ENCODE assay signal across 9 mouse cellular contexts in the genomic region with DNA sequence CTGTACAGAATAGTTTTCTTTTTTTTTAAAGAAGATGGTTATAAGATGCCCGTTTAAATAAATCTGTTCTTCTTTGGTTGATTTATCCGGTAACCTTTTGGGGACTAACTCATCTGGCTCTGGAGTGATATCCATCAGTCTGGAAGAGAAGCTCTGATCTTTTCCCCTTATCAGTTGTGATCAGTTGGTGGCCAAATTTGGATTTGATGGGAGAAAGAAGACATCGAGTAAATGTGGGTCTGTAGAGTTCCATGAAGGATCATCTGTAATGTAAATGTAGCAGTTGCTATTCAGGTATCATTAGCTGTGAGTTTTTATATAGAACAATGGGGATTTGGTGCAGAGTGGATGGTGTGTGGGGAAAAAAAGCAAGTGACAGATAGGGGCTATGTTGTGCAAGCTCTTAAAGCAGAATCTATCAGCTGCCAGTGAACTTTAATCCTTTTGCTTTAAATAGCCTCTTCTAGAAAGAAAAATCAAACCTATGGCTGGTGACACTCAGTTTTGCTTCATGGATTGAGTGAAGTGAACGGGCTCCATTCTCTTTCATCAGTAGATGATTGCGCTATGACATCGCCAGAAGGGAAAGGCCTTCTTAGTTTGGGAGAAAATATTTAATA. TPM values are rescaled to one million over a fixed set of nuclear protein-coding genes. Genes with fewer than 3 reads are reported as not detected.
A peak's percentile ranks its signal among the peaks of the same experiment; 100 is the strongest.
DNase-seq lines count a peak whose midpoint lies in the region; ATAC-seq and TF ChIP-seq lines count a peak whose summit lies in the region.
"Had no signal": no experiment of that assay in that cellular context is flagged by ENCODE, and none has a peak within 500 bp of the region (broad histone marks: within the 10 kb centered on the region; RNA-seq: fewer than 3 reads in every experiment).

No protein-coding gene starts in this region.

- H3K36me3 ChIP-seq in kidney, postnatal 0 days (ENCODE audit: insufficient read depth, low read length), result no peaks in the 10 kb centered on the region
- H3K36me3 ChIP-seq in hindbrain, postnatal 0 days (ENCODE audit: insufficient read depth, low read length), result no peaks in the 10 kb centered on the region
- H3K36me3 ChIP-seq in myocyte (ENCODE audit: control insufficient read depth, insufficient read depth), result no peaks in the 10 kb centered on the region

- no peak for ATAC-seq in kidney, postnatal 0 days (replicated peaks; ENCODE audit: low FRiP score, low read depth)
- no peak for ATAC-seq in hindbrain, postnatal 0 days

- no peaks in the 10 kb centered on the region for H3K27me3 ChIP-seq in kidney, postnatal 0 days (ENCODE audit: insufficient read depth, low read length)
- no peaks in the 10 kb centered on the region for H3K27me3 ChIP-seq in hindbrain, postnatal 0 days (ENCODE audit: insufficient read depth, low read length)
- H3K27me3 ChIP-seq in myocyte (ENCODE audit: control insufficient read depth, insufficient read depth, insufficient read length), result no peaks in the 10 kb centered on the region

- H3K4me2 ChIP-seq in kidney, postnatal 0 days (ENCODE audit: low read length), result peak overlapping the region; percentile 80
- peak overlapping the region; percentile 87 for H3K4me2 ChIP-seq in hindbrain, postnatal 0 days (ENCODE audit: low read depth, low read length)
- peak overlapping the region; percentile 78 for H3K4me2 ChIP-seq in myocyte (ENCODE audit: low read depth)

- DNase-seq in kidney, postnatal 0 days (ENCODE audit: low spot score), result no peak
- DNase-seq in kidney, postnatal 14 days, result no peak
- DNase-seq in hindbrain, postnatal 0 days (ENCODE audit: low spot score), result no peak
- DNase-seq in adrenal gland, postnatal 10 days, result no peak
- no peak for DNase-seq in urinary bladder, postnatal 36 days (ENCODE audit: low spot score in 2 of 2)
- DNase-seq in frontal cortex, postnatal 36 days (ENCODE audit: low spot score in 2 of 2), result no peak

- H3K4me1 ChIP-seq in kidney, postnatal 0 days (replicated peaks; ENCODE audit: insufficient read depth, low read length), result peaks cover 12% of the 10 kb centered on the region; the same call in 1 of the 2 replicates
- H3K4me1 ChIP-seq in brown adipose tissue, adult 24 weeks (ENCODE audit: control insufficient read depth, insufficient read depth, insufficient read length, low read length), result peaks cover 4% of the 10 kb centered on the region; the same call in 1 of the 2 replicates
- 0 out of 2 replicates have a peak, but pooled peaks cover 5% of the 10 kb centered on the region for H3K4me1 ChIP-seq in hindbrain, postnatal 0 days (ENCODE audit: insufficient read depth, low read length)

- no peak for TF ChIP-seq POLR2A in myocyte (IDR thresholded peaks at IDR 0.05; ENCODE audit: insufficient read length, low read depth)

- H3K9me3 ChIP-seq in kidney, postnatal 0 days (replicated peaks; ENCODE audit: low read length), result no peaks in the 10 kb centered on the region
- H3K9me3 ChIP-seq in hindbrain, postnatal 0 days (ENCODE audit: low read length), result no peaks in the 10 kb centered on the region

- peak overlapping the region; percentile 84 for H3K4me3 ChIP-seq in kidney, postnatal 0 days (replicated peaks; ENCODE audit: low read depth, low read length)
- H3K4me3 ChIP-seq in brown adipose tissue, adult 24 weeks (ENCODE audit: insufficient read depth, low read depth, low read length), result peak overlapping the region; percentile 57
- H3K4me3 ChIP-seq in hindbrain, postnatal 0 days (ENCODE audit: low read length), result peak overlapping the region; percentile 76
- H3K4me3 ChIP-seq in myocyte, result peak overlapping the region; percentile 71

- TF ChIP-seq CTCF in kidney, postnatal 0 days (IDR thresholded peaks at IDR 0.05; ENCODE audit: low read depth), result no peak
- no peak for TF ChIP-seq CTCF in hindbrain, postnatal 0 days (IDR thresholded peaks at IDR 0.05; ENCODE audit: low read depth)

- WGBS in kidney, postnatal 0 days, result 31% methylated on average over 6 of the region's 6 CpGs
- WGBS in hindbrain, postnatal 0 days, result 31% methylated on average over 6 of the region's 6 CpGs

- H3ac ChIP-seq in myocyte (ENCODE audit: control insufficient read depth, insufficient read length), result peak overlapping the region; percentile 93

- H3K27ac ChIP-seq in kidney, postnatal 0 days, result no peak overlapping the region
- no peak overlapping the region for H3K27ac ChIP-seq in brown adipose tissue, adult 24 weeks (replicated peaks; ENCODE audit: low read depth, low read length)
- no peak overlapping the region for H3K27ac ChIP-seq in hindbrain, postnatal 0 days

- peaks cover 57% of the 10 kb centered on the region for H3K79me2 ChIP-seq in myocyte (ENCODE audit: control insufficient read depth, insufficient read depth)

- H3K9ac ChIP-seq in kidney, postnatal 0 days (ENCODE audit: low read depth, low read length), result peak overlapping the region; percentile 91
- peak overlapping the region; percentile 72 for H3K9ac ChIP-seq in hindbrain, postnatal 0 days (replicated peaks; ENCODE audit: low read length)

TF ChIP-seq in myocyte, 11 proteins besides CTCF, POLR2A, EP300 and RAD21:
- TF ChIP-seq TCF12 (IDR thresholded peaks at IDR 0.05; ENCODE audit: insufficient read depth, poor library complexity, severe bottlenecking), result no peak
- TF ChIP-seq POLR2AphosphoS2 (IDR thresholded peaks at IDR 0.05; ENCODE audit: insufficient read length, low read depth), result no peak

RNA-seq across cellular contexts. Expression of a gene that starts 1.1 kb away (rescaled TPM):
- 18.1 and 18.6 TPM in 2 replicates for polyA plus RNA-seq in kidney, postnatal 0 days (2015; fragmentation: Nextera tagmentation; extraction: Ambion mirVana)
- 17.8 and 18.4 TPM in 2 replicates for polyA plus RNA-seq in brown adipose tissue, adult 24 weeks (2012; ENCODE audit: insufficient read depth, insufficient read length, missing spikeins)
- 33.8 and 36.0 TPM in 2 replicates for total RNA-seq in hindbrain, postnatal 0 days (2014; rRNA removed)
- polyA plus RNA-seq in hindbrain, postnatal 0 days (2015; fragmentation: Nextera tagmentation; extraction: Ambion mirVana), result 13.2 and 14.4 TPM in 2 replicates
- polyA plus RNA-seq in myocyte (2012; fragmentation: generic; extraction: Trizol), result 11.0 TPM
- 10 to 100 TPM; 48.6 to 62.1 TPM for total RNA-seq in adrenal gland, postnatal 10 days (2021)

RNA-seq across cellular contexts. Expression of a gene that starts 10.8 kb away (rescaled TPM):
- 54.6 and 63.2 TPM in 2 replicates for polyA plus RNA-seq in kidney, postnatal 0 days (2015; fragmentation: Nextera tagmentation; extraction: Ambion mirVana)
- polyA plus RNA-seq in brown adipose tissue, adult 24 weeks (2012; ENCODE audit: insufficient read depth, insufficient read length, missing spikeins), result 31.2 and 34.1 TPM in 2 replicates
- 5.5 and 14.6 TPM in 2 replicates for total RNA-seq in hindbrain, postnatal 0 days (2014; rRNA removed)
- polyA plus RNA-seq in hindbrain, postnatal 0 days (2015; fragmentation: Nextera tagmentation; extraction: Ambion mirVana), result 27.9 and 28.3 TPM in 2 replicates
- 17.2 TPM for polyA plus RNA-seq in myocyte (2012; fragmentation: generic; extraction: Trizol)
- total RNA-seq in adrenal gland, postnatal 10 days (2021), result 10 to 100 TPM; 48.6 to 49.4 TPM

RNA-seq across cellular contexts. Expression of a gene that starts 47.1 kb away (rescaled TPM):
- polyA plus RNA-seq in kidney, postnatal 0 days (2015; fragmentation: Nextera tagmentation; extraction: Ambion mirVana), result 0.26 and 0.32 TPM in 2 replicates
- polyA plus RNA-seq in brown adipose tissue, adult 24 weeks (2012; ENCODE audit: insufficient read depth, insufficient read length, missing spikeins), result not detected in 2 replicates
- total RNA-seq in hindbrain, postnatal 0 days (2014; rRNA removed), result not detected in 2 replicates
- polyA plus RNA-seq in hindbrain, postnatal 0 days (2015; fragmentation: Nextera tagmentation; extraction: Ambion mirVana), result not detected in 2 replicates
- not detected for polyA plus RNA-seq in myocyte (2012; fragmentation: generic; extraction: Trizol)
- 1 to 10 TPM in 1 of 2 experiments, under 1 TPM in 1; 0.48 to 1.6 TPM for total RNA-seq in adrenal gland, postnatal 10 days (2021)
- total RNA-seq: hematopoietic stem cell, adult 5-6 weeks had no signal
